Mouse (Mus musculus) adrenal gland, adult 2 months (tissue): ENCODE measurements around the gene Pspn. TPM values are rescaled to one million over a fixed set of nuclear protein-coding genes. Genes with fewer than 3 reads are reported as not detected.

Source experiments
- DNase-seq: peaks from one replicate; pipeline ENCODE4 v3.0.0; 2021
- polyA plus RNA-seq: library from polyadenylated mRNA; depleted of rRNA; stranded (reverse); fragments of >200 nt; gene quantifications from 2 replicates; pipeline ENCODE4 v1.2.3, GENCODE M21; 2012
- total RNA-seq, 2 experiments: library from RNA; stranded (reverse); gene quantifications; 2 replicates each; pipeline ENCODE4 v1.2.3; 2021

Pspn gene
- total and polyA plus RNA-seq, 3 experiments: 1.9 TPM; not detected in 2

DNA sequence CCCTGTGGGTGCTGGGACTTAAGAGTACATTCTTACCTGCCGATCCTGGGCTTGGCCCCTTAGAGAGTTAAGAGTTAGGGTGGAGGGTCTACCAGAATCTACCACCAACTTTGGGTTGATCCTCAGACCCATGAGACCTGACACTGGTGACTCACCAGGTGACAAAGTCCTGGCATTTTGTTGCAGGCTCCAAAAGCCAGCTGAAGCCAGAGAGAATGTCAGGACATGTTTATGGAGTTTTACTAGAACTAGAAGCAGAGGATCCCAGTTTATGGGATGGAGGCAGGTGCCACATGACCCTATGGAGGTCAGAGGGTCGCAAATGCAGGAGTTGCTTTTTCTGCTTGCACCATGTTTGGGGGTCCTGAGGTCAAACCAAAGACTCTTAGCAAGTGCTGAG is 3.3 kb downstream of the Pspn start:
- DNase-seq: peak; percentile 66

DNA sequence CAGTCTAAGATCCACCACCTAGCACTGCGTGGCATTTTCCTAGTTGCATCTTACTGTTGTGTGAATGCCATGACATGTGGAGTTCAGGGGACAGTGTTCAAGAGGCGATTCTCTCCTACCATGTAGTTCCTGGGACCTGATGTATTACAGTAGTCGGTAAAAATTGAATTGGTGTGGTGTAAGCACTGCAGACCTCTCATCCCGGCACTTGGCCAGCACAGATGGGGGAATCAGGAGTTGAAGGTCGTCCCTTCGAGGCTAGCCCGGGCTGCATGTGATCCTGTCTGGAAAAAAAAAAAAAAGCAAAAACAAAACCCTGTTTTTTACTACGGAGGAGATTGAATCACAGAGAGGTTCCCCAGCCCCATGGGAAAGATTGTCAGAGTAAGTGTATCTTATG is 4.8 kb downstream of the Pspn start:
- DNase-seq: peak; percentile 65

DNA sequence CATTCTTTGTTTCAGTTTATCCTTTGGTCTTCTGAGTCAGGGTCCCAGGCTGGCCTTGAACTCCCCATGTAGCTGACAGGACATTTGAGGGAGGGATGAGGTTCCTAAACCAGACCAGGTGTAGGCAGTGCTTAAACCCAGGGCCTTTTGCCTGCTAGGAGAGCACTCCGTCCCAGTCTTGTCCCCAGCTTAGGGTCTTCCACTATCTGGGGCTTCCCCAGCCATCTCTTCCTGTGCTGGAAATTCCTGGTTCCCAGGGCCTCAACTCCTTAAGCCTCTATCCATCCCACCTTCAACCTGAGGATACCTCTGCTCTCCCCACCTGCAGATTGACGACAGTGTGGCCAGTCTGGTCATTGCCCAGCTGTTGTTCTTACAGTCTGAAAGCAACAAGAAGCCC is 8.9 kb downstream of the Pspn start:
- no peak for DNase-seq

DNA sequence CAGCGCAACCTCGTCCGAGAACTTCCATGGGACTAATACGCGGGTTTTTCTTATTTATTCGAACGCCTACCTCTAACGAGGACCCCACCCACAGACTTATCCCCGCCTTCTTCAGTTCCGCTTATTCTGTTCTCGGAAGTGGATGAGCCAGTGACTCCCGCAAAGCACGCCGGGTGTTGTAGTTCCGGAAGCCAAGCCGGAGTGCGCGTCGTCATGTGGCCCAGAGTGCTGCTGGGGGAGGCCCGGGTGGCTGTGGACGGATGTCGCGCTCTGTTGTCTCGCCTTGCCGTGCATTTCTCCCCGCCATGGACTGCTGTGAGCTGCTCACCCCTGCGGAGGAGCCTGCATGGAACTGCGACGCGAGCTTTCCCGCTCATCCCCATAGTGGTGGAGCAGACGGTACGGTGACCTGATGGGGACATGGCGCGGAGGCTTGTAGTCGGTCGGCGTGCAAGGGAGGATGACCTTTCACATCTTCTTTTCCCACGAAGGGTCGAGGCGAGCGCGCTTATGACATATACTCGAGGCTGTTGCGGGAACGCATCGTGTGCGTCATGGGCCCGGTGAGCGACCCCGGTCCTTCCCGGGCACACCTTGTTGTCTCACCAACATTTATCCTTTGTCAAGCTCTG is 9.6 kb downstream of the Pspn start, which contains the start of gene Clpp:
Clpp (plus strand) TSS at position 191 of the 632 bp plus-strand sequence.
- DNase-seq: peak; percentile 97

- DNase-seq: no peak
Measured at GRCm38 (mm10) chr17:56989467-56990114, 10.2 kb downstream of the Pspn start.

- DNase-seq: no peak
Measured at GRCm38 (mm10) chr17:56988921-56989430, 10.8 kb downstream of the Pspn start.

- no peak for DNase-seq
Measured at GRCm38 (mm10) chr17:56988441-56988840, 11.4 kb downstream of the Pspn start.

GRCm38 (mm10) chr17:56986105-56986805 is 13.6 kb downstream of the Pspn start:
- DNase-seq: no peak

DNA sequence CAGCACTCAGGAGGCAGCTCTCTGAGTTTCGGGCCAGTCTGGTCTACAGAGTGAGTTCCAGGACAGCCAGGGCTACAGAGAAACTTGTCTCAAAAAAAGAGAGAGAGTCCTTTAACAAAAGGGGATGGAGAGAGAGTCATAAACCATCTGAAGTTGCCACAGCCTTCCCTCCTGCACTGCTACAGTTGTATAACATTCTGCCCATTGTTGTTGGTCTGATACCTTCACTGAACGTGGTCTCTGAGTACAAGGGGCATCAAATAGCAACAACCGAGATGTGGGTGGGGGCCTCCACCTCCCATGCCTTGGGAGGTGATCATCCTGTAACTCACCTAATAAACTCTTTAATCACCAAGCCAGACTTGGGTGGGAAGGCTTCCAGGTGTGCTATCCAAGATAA is 14.2 kb downstream of the Pspn start:
- DNase-seq: no peak

GRCm38 (mm10) chr17:56984886-56985285 is 14.9 kb downstream of the Pspn start:
- no peak for DNase-seq

DNA sequence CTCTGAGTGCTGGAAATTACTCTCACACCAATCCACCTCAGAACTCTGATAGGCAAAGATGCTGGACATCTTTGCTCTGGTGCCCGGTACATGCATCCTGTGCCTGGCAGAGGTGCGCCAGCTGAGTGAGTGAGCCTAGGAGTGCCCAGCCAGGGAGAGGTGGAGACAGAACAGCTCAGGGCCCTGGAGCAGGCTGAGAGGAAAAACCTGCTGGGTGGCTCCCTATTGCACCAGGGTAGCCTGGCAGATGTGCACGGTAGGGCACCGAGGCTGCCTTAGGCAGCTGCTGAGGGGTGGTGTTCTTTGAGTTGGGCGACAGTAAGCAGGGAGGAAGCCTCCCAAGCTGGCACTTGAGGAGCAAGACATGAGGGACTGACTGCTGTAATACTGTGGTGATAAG is 17.8 kb downstream of the Pspn start, which contains the start of gene Acer1:
Acer1 (minus strand) TSS at position 114 of the 400 bp plus-strand sequence.
- DNase-seq: no peak

DNA sequence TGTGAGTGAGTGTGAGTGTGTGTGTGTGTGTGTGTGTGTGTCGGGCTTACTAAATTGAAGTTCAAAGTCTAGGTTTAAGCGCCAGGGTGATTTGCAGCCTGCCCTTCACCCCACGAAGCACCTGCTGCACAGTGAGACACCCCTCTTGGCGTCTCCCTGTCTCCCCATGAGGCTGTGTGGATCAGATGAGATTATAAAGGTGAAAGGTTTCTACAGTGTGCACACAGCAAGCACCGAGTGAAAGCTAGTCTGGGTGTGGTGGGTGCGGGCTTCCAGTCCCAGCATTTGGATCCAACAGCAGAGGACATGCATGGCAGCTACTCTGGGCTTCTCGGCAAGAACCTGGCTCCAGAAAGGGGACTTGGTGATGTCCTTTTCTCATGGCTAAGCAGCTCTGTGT is 18.8 kb downstream of the Pspn start:
- DNase-seq: no peak

DNA sequence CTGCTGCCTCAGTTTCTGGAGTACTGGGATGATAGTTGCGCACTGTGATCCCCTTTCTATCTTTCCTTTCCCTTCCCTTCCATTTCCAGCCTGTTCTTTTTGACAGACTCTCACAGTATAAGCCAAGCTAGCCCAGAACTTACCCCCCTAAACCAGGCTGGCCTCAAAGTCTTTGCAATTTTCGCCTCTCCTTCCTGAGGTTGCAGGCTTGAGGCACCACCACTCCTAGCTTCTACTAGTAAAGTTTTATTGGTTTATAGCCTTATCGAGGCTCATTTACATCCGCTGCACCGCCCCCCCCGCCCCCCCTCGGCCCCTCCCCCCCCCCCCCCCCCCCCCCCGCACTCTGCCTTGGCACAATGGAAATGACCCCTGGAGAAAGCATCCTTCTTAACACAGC is 20.3 kb downstream of the Pspn start:
- no peak for DNase-seq

GRCm38 (mm10) chr17:56976531-56977390 is 23.1 kb downstream of the Pspn start:
- DNase-seq: no peak

- no peak for DNase-seq
Measured at GRCm38 (mm10) chr17:56975391-56975790, 24.4 kb downstream of the Pspn start.

- DNase-seq: peak; percentile 49
Measured at GRCm38 (mm10) chr17:56974708-56975240, 25.0 kb downstream of the Pspn start.

DNA sequence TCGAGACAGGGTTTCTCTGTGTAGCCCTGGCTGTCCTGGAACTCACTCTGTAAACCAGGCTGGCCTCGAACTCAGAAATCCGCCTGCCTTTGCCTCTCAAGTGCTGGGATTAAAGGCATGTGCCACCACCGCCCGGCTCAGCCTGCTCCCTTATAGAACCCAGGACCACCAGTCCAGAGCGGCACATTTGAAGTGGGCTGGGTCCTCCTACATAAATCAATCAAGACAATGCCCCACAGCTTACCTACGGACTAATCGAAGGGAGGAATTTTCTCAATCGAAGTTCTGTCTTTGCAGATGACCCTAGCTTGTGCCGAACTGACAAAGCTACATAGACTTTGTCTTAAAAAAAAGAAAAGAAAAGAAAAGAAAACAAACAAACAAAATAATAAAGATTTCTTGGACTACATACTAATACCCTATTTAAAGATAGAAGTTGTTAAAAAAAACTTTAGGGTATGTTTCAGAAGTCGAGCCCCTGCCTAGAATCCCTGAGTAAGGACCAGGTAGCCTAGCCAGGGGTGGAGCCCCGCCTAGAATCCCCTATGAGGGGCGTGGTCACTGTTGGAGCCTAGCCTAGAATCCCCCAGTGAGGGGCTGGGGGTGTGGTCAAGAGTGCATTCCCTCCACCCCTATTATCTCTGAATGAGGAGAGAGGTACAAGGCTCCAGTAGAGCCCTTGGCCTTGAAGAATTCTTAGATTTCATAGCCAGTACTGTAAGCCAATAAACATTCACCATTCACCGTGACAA is 25.7 kb downstream of the Pspn start:
- DNase-seq: no peak

DNA sequence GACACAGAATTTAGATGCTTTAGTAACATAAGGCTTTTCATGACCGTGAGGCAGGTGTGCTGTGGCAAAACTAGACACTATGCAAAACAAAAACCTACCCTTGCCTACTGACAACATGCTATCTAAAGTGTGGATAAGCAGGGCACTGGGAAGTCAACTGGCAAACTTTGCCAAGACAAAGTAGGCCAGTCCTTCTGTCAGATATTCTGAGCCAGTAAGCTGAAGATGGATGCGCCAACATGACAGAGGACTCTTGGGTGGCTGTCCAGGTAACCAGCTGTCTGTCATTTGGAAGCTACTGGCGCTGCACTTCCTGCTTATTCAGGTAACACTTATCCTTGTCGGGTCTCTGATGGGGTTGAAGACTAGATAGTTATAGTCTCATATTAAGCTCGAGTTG is 29.7 kb downstream of the Pspn start:
- no peak for DNase-seq

DNA sequence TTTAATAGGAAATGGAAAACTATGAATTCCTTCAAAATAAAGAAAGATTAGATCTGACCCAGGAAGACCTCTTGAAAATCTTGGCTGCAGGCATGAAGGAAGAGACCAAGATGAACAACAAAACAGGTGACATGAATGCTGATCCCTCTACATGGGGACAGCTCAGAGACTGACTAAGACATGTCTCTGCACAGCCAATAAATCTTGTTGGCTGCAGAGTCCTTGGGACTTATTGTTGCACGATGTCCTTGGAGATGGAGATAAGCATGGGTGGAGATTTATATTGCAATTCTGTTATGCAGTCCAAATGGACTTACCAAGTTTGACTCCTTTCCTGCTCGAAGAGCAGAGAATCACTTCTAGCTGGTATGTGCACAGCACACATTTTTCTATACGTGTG is 30.5 kb downstream of the Pspn start:
- DNase-seq: peak; percentile 72

- DNase-seq: no peak
Measured at GRCm38 (mm10) chr17:56963646-56964045, 36.2 kb downstream of the Pspn start.
